Mouse (Mus musculus) hindlimb bud, embryonic 11.5 days (tissue): ENCODE data around the gene Cnot2.
"Not testable (repeated sequence)": the region's sequence is repeated elsewhere in the genome, so short reads cannot be mapped to it uniquely, and the experiment has no call there.

ENCODE experiments used
- DNase-seq: peaks from one replicate; pipeline ENCODE4 v3.0.0-alpha.2; 2012; ENCODE audit warnings: low read depth, low spot score; ENCODE audit errors: extremely low spot score

Cnot2 gene

DNA sequence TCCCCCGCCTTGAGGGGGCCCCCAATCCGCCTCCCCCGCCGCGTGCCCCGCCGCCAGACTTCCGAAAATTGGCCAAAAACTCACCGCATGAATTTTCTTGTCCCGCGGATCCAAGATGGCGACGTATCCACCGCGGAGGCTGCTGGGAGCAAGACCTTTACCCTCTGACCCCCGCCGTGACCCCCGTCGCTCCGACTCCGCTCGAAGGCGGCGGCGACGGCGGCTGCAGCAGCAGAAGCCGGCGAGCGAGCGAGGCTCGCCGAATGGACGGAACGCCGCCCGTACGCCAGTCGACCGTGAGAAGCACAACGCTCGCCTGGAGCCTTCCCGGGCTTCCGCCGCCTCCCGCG lies at the start of gene Cnot2:
Gene Cnot2 (minus strand): TSS at position 143 of the 350 bp plus-strand sequence.
- peak; percentile 52 for DNase-seq

DNA sequence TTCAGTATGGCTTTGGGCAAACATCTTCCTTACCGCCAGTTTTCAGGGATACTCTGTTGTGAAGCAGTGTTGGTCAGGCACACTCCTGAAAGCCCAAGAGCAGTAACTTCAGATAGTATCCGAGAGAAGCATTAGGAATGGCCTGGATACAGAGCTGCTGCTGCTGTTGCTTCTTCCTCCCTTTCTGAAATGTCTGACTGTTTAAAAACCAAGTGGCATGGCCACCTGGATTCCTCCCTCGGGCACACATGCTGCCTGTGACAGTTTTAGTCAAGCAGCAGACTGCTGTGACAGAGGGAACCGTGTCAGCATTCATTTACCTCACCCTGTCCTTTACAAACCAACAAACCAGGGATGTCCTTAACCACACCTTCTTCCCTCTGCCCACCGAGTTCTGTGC lies 47.6 kb upstream of the Cnot2 start:
- DNase-seq = no peak

DNA sequence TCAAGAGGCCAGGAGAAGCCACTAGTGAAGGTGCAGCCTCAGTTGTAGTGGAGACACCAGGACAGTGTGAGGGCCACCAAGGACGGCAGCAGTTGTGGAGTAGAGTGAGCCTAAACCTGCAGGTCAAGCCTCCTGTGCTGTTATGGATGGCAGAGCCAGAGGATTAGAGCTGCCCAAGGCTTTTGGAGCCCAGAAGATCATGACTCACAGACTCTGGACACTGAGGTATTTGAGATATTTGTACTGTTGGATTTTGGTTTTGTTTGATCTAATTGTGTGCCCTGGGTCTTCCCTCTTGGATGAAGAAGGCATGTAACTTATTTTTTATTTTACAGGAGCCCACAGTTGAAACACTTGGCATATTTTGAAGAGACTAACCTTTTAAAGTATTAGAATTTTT lies 44.7 kb upstream of the Cnot2 start:
- no peak for DNase-seq

DNA sequence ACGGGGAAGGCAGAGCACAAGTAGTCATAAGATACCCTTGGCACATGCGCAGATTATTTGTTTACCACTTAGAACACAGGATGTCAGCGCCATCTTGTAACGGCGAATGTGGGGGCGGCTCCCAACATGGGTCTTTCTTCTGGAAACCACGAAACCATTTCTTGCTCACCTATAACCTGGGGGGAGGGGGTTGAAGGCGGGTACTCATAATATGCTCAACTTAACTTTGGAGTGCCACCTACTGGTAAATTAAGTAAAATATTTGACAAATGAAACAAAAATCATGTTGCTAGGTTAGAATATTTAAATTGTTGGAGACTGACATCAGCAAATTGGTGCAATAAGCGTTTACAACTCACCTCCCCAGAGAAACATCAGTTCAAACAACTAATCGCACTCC lies 31.9 kb upstream of the Cnot2 start:
- not testable (repeated sequence) for DNase-seq

DNA sequence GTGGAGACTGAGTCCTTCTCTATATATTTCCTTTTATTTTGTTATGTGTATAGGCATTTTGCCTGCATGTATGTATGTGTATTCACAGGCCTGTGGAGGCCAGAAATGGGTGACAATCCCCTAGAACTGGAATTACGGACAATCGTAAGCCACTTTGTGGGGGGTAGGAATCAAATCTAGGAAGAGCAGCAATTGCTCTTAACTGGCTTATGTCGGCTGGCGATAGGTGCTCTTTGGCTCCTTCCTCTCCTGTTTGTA lies 23.5 kb upstream of the Cnot2 start:
- DNase-seq = no peak

DNA sequence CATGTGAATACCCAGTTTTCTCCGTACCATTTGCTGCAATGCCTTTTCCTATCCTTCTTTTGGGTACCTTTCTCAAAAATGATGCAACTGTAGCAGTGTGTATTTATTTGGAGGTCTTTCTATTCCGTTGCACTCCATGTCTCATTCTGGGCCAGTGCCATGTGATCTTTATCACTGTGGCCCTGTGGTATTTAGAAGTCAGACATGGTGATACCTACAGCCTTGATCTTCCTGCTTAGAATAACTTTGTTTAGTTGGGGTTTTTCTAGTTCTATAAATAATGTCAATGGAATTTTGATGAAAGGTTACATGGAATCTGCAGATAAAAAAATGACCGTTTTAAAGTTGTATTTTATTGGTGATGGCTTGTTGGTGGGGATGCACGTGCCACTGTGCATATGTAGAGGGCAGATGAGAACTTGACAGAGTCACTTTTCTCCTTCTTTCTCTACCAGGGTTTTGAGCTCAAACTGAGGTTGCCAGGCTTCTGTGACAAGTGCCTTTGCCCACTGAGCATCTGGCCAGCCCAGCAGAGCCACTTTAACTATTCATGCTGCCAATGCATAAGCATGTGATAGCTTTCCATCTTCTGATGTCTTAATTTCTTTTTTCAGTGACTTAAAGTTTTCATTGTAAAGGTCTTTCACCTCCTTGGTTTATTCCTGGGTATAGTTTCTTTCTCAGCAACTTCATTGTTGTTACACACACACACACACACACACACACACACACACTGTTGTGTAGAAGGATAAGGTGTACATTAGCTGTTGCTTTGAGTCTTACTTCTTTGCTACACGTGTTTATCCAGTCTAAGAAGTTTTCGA lies 23.0 kb upstream of the Cnot2 start:
- no peak for DNase-seq

DNA sequence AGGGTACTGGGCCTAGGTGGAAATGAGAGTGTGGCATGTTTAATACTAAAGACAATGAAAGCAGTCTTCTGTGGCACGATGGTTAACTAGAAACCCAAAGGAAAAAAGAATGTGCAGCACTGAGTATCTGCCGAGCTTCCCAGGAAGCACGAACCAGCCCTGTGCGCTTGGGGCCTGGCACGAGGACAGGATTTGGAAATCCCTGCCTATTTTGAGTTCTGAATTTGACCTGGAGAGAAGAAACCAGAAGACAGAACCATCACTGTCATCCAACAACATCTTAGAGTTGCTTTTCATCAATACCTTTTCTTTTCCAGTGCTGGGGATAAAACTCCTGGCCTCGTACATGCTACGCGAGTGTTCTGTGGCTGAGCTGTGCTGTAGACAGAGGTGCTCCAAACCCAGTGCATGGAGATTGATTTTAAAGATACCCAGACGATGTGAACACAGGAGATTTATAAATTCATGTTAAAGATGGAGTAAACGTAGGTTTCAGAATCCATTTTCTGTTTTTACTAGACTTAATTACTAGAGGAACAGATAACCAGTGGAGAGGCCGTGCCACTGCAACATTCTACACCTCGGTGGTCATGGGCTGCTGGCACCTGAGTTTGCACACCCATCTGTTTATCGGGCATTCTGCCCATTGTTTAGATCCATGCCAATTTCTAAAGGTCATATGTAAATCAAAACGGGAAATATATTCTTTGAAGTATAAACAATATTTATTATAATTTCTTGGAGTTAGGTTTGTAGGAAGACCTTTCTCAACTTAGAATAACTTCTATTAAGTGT lies 17.9 kb upstream of the Cnot2 start:
- no peak for DNase-seq

DNA sequence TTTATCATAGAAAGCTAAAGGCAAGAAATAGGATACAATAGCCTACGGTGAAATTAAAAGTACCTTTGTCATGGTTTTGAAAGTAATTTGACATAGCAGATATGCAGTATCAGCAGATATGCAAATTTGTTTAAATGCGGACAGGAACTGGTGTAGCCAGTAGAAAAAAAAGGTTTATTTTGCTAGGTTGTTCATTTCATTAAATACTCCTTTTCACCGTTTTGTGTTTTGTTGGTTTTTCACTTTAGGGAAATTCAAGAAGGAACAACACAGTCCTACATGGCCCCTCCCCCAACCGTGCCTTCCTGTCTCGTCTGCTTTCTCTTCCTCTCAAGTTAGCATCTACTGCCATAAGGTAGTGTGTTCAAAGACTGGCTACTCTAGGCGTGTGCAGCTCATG lies 1.4 kb upstream of the Cnot2 start:
- DNase-seq = no peak

DNA sequence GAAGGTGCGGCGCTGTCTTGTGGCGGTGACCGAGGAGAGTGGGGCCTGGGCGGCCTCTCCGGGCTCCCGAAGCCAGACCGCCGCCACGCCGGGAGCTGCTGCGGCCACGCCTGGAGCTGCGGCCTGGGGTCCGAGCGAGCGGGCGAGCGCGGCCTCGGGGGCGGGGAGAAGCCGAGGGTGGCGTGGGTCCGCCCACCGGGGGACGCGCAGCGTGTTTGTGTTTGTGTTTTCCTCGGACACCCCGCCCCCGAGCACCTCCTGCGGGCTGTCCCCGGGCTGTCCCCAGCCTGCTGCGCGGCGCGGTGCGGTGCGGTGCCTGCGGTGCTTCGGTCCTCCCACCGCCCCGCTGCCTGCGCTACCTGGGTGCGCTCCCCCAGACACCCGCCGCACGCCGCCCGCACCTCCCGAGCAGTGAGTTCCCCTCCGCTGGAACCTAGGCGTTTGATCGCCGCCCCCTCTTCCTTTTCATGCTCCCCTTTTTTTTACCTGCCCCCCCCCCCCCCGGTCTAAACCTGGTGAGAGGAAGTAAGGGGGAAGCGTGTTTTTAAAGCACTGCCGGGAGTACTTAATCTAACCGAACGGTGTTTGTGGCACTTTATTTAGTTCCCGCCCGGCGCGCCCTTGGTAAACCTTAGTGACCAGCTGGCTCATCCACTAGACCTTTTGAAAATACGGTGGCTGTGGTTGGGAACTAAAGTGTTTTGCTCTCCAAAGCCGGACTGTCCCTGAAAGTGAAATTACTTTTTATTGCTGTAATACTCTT lies 589 bp upstream of the Cnot2 start:
- DNase-seq = no peak

DNA sequence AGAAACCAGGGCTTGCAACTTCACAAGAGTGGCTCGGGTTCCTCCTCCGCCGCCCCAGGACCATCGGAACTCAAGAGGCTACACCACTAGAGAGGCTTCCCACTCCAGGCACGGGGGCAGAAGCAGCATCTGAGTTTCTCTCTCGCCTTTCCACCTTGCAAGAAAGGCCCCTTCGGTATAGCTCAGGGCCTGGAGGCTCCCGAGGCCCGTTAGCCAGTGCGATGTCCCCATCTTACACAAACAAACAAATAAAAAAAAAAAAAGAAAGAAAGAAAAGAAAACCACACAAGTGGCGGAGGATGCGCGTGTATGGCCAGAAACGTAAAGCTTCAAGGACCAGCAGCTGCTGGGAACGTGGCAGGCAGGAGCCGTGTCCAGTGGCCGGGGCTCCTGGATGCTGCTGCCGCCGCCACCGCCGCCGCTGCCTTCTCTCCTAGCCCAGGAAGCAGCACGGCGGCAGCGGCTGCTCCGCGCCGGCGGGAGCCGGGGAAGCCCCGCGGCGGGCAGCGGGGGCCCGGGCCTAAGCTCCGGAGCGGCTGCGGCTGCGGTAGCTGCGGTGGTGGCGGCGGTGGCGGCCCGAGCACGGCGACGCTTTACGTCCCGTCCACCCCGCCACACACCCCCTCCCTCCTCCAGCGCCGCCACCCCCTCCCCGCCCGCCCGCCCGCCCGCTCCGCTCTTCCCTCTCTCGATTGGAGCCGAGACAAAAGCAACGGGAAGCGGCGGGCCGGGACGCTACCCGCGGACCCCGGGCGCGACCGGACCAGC lies 536 bp downstream of the Cnot2 start:
- no peak for DNase-seq

DNA sequence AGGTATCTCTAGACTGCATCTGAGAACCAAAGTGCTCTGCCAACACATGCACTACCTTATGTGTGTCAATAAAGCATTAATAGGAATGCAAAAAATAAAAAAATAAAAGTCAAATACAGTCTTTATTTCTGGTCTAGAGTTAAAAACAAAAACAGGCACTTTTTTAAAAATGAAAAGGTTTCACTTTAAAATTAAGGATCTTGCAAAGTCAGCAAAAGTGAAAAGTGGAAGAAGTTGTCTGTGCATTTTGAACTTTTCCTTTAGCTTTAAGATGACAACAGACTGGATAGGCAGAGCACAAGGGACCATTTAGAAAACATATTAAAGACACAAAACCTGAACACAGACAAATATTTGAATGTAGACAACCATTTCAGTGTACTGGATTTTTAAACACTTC lies 1.8 kb downstream of the Cnot2 start:
- no peak for DNase-seq

DNA sequence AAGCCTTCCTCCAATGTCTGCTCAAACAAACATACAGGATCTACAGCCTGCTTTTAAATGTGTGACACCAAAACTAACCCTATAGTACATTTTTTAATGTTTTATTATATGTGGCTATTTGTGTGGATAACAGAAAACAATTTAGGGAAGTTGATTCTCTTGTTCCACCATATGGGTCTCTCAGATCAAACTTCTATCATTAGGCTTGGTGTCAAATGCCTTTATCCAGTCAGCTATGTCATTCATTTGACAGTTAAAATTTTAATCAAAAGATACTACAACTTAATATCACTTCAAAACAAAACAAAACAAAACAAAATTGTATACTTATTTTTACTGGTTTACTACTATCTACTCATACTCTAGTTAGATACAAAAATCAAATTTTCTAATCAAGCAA lies 2.9 kb downstream of the Cnot2 start:
- DNase-seq = no peak

DNA sequence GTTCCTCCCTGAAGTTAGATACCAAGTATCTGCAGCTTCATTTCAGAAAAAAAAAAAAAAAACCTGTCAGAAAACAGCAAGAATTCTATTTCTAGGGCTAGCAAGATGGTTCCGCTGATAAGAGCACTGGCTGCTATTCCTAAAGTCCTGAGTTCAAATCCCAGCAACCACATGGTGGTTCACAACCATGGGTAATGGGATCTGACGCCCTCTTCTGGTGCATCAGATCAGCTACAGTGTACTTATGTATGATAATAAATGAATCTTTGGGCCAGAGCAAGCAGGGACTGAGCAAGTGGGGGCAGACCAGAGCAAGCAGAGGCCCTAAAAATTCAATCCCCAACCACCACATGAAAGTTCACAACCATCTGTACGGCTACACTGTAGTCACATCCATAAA lies 4.1 kb downstream of the Cnot2 start:
- DNase-seq = no peak

DNA sequence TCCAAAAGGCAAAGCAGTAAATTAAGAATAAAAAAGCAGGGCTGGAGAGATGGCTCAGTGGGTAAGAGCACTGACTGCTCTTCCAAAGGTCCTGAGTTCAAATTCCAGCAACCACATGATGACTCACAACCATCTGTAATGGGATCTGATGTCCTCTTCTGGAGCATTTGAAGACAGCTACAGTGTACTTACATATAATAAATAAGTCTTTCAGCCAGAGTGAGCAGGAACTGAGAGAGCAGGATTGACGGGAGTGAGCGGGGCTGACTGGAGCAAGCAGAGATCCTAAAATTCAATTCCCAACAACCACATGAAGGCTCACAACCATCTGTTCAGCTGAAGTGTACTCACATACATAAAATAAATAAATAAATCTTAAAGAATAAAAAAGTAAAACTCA lies 5.2 kb downstream of the Cnot2 start:
- DNase-seq = not testable (repeated sequence)

DNA sequence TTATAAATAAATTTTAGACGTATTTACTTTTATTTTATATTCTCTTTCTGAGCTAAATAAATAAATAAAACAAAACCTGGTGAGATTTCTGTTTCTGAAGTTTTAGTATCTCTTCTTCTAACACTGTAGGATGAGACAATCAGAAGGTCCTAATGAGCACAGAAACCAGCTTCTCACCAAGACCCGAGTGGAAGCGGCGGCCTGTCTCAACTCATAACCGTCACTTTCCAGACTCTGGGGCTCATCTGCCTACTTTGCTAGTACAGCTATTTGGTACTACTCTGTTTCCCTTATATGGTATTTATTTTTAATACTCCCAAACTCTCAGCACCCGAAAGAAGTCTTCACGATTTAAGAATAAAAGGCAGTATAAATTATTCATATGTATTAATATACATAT lies 10.8 kb downstream of the Cnot2 start:
- DNase-seq = no peak

DNA sequence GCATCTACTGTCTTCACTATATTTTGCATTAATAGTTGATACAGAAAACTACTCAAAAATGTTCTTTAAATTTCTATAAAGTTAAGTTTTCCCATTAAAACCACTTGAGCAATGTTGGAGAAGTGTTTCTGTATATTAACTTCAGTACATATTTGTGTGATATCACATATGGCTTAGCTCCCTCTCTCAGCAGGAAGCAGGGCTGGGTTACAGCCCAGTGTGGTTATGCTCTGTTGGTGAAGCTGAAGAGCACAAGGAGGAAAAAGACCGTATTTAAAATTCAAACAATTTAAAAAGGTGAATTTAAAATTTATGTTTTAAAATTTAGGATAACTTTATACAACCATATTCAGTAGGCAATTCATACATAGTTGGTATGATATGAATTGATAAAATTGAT lies 12.8 kb downstream of the Cnot2 start:
- DNase-seq = no peak

DNA sequence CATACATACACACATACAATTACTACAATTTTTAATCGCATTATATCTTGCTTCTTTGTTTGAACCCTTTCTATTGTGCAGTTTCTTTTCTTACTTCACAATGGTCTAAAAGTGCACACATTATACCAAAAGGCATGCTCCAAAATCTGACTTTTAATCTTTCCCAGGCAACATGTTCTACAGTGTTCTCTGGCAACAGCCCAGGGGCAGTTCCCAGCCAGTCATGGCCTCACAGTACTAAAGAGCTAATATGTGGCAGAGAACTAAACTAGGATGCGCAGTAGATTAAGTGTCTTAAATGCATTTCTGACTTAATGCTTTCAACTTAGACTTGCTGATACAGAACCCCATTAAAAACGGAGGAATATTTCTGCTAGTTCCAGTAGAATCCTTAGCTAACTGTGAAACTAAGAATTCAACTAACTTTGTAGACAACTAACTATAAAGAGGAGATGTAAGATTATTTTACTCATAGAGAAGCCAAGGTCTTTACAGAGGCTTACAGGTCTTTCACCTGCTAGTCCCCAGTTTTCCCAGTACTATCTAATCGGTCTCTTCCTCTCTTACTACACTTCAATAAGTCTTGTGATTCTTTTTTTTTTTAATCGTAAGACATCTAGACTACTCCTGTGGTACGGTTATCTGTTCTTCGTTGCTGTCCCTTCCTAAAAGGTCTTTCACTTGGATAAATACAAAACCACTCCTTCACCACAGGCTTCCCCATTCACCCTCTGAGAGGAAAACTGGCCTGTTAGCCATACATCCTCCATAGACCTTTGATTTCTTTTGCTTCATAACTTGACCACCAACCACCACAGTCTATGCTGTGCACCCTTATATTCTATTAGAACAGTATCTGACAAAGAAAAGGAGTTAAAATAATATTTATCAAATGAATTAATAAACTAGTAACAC lies 13.6 kb downstream of the Cnot2 start:
- DNase-seq = no peak

DNA sequence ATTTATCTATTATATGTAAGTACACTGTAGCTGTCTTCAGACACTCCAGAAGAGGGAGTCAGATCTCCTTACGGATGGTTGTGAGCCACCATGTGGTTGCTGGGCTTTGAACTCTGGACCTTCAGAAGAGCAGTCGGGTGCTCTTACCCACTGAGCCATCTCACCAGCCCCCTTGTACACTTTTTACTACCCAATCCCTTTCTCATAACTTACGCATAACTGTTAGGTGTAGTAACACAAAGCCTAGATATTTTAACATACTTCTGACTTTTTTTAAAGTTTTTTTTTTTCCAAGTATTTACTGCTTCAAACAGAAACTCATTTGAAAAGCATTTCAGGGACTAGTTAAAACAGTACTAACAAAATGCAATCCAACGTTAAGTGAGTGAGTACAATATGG lies 14.8 kb downstream of the Cnot2 start:
- DNase-seq = not testable (repeated sequence)

DNA sequence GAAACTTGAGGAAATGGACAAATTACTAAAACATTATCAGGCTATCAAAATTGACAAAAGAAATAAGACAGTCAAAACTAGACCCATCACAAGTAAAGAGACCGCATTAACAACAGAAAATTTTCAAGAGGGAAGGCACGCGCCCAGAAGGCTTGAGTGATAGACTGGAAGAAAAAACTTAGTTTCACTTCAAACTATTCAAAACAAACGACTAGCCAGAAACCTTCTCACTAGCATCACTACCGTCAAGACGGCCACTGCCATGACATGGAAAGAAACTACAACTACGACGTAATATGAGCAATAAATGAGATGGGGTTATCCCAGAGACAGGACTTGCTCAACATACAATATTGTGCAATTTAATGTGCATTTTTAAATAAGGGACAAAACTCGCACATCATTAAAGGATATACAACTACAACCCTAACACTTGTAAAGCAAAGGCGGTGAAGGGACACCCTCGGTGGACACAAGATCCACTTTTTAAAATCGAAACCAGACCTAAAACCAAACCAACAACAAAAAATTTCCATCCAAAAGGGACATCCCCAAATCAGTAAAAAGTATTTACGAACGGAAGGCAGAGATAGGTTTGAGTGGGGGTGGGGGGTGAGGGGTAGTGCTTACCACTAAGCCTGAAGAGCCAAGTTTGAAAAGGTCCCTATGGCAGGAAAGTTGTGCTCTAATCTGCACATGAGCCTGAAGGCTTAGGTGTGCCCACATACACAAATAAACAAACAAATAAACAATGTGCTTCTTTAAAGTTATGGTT lies 16.3 kb downstream of the Cnot2 start:
- DNase-seq = no peak
